Mouse (Mus musculus) cortical plate, adult 2 months (tissue): ENCODE results near the gene Dppa5a.

Source experiments
- CTCF ChIP-seq: fragments of 200-500 bp; IDR thresholded peaks from 2 replicates; pipeline ENCODE4 v1.5.1; 2011; ENCODE audit warnings: mild to moderate bottlenecking, control low read depth, low read length; ENCODE audit not compliant: insufficient read depth; ENCODE audit errors: extremely low read depth
- POLR2A ChIP-seq: fragments of 200-500 bp; IDR thresholded peaks from 2 replicates; pipeline ENCODE4 v1.6.1; 2011; ENCODE audit warnings: mild to moderate bottlenecking, low read length, control low read depth; ENCODE audit not compliant: insufficient read depth; ENCODE audit errors: extremely low read depth

- TF ChIP-seq POLR2A: no peak
- no peak for TF ChIP-seq CTCF
Observed at GRCm38 (mm10) chr9:78372827-78373504, 5.0 kb upstream of the Dppa5a start.
